Mouse (Mus musculus): Measurements from ENCODE around the gene Gm42791.

DNA sequence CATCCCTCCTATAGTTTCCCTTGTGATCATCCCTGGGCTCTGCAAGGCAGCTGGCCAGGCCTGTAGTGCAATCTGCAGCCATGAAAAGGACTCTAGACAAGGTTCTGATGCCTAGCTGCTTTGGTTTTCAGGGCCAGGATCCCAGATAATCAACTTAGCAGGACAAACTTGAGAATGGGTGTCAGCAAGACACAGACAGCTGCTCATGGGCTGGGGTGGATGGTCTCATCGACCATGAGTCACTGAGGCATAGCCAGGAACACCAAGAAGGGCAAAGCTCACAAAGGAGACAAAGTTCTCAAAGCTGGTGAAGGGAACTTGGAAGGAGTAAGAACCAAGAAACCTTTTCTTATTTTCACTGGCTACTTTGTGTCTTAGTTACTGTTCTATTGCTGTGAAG, 63.6 kb downstream of the Gm42791 start:
- TF ChIP-seq CTCF (IDR thresholded peaks at IDR 0.05; ENCODE audit: insufficient read depth, low read length) (no peak), POLR2A (IDR thresholded peaks at IDR 0.05; ENCODE audit: borderline replicate concordance, extremely low read depth, low read depth, low read length) (no peak)

All from lung, adult 2 months (tissue).